Mouse (Mus musculus) limb, embryonic 13.5 days (tissue): ENCODE measurements around the gene Chaf1a. TPM values are rescaled to one million over a fixed set of nuclear protein-coding genes. Genes with fewer than 3 reads are reported as not detected.

Experiments used
- ATAC-seq: fragments of 200-750 bp; cut with Nextera tagmentation; 2 replicates; pipeline ENCODE4 v1.8.0; 2017; ENCODE audit warnings: low read depth, moderate number of reproducible peaks, moderate TSS enrichment; ENCODE audit not compliant: low FRiP score
- H3K27ac ChIP-seq: fragments of 300-500 bp; sonication (generic); 2 replicates; pipeline ENCODE4 v1.5.1; 2015; ENCODE audit warnings: inconsistent platforms, mild to moderate bottlenecking, moderate library complexity
- H3K27me3 ChIP-seq: fragments of 300-500 bp; sonication (generic); 2 replicates; pipeline ENCODE4 v1.6.1; 2015; ENCODE audit warnings: mild to moderate bottlenecking, inconsistent platforms
- H3K36me3 ChIP-seq: fragments of 300-500 bp; sonication (generic); 2 replicates; pipeline ENCODE4 v1.6.1; 2015; ENCODE audit warnings: inconsistent platforms, mild to moderate bottlenecking, moderate library complexity
- H3K4me1 ChIP-seq: fragments of 300-500 bp; sonication (generic); 2 replicates; pipeline ENCODE4 v1.6.1; 2015; ENCODE audit warnings: inconsistent platforms
- H3K4me2 ChIP-seq: fragments of 300-500 bp; sonication (generic); replicated peaks from 2 replicates; pipeline ENCODE4 v1.6.1; 2015; ENCODE audit warnings: inconsistent platforms, mild to moderate bottlenecking, moderate library complexity
- H3K4me3 ChIP-seq: fragments of 300-500 bp; sonication (generic); 2 replicates; pipeline ENCODE4 v1.5.1; 2015; ENCODE audit warnings: moderate library complexity, mild to moderate bottlenecking, inconsistent platforms
- H3K9ac ChIP-seq: fragments of 300-500 bp; sonication (generic); 2 replicates; pipeline ENCODE4 v1.6.1; 2015; ENCODE audit warnings: mild to moderate bottlenecking, inconsistent platforms
- H3K9me3 ChIP-seq: fragments of 300-500 bp; sonication (generic); 2 replicates; pipeline ENCODE4 v1.6.1; 2016; ENCODE audit warnings: inconsistent platforms
- WGBS: fragments of 180-500 bp; shearing (Covaris S2); methylation state at CpG from one replicate; pipeline ENCODE4 v1.1.7; 2015; 5-methylcytosine and 5-hydroxymethylcytosine counted together
- polyA plus RNA-seq: library from polyadenylated mRNA; unstranded; fragments of >200 nt; fragmentation: Nextera tagmentation; extraction: Ambion mirVana; gene quantifications from 2 replicates; pipeline ENCODE4 v1.2.1, GENCODE M21; 2015

Chaf1a gene
- polyA plus RNA-seq = 27.4 and 29.0 TPM in 2 replicates

- ATAC-seq = peak; percentile 86
Observed at GRCm38 (mm10) chr17:56040030-56040856, at the start of gene Chaf1a. Gene Chaf1a, plus strand, starts transcription at chr17:56040439.

GRCm38 (mm10) chr17:55996007-55996406, 44.2 kb upstream of the Chaf1a start:
- Histone ChIP-seq H3K4me2 (no peak overlapping the region), H3K4me3 (no peak overlapping the region), H3K4me1 (no peaks in the 10 kb centered on the region; the same call in 1 of the 2 replicates), H3K36me3 (peaks cover 51% of the 10 kb centered on the region), H3K9me3 (no peaks in the 10 kb centered on the region), H3K9ac (no peak overlapping the region), H3K27me3 (peaks cover 21% of the 10 kb centered on the region), H3K27ac (no peak overlapping the region)
- ATAC-seq = no peak
- WGBS = 90% methylated on average over 15 of the region's 15 CpGs

More at GRCm38 (mm10) chr17:56040030-56040856, at the start of gene Chaf1a:
- H3K4me1 ChIP-seq = peaks cover 32% of the 10 kb centered on the region
- peak within 1 kb of the TSS; percentile 84 for H3K4me2 ChIP-seq
- H3K27ac ChIP-seq = peak within 1 kb of the TSS; percentile 74; the same call in 1 of the 2 replicates
- peak within 1 kb of the TSS; percentile 91 for H3K9ac ChIP-seq
- H3K36me3 ChIP-seq = peaks cover 19% of the 10 kb centered on the region
- H3K27me3 ChIP-seq = no peaks in the 10 kb centered on the region
- under 1% methylated on average over 66 of the region's 68 CpGs for WGBS
- H3K9me3 ChIP-seq = no peaks in the 10 kb centered on the region
- H3K4me3 ChIP-seq = peak within 1 kb of the TSS; percentile 83

- Histone ChIP-seq H3K4me3 (peak overlapping the region; percentile 18), H3K9ac (no peak overlapping the region; the same call in 1 of the 2 replicates), H3K4me2 (peak overlapping the region; percentile 39), H3K27ac (no peak overlapping the region), H3K4me1 (no peaks in the 10 kb centered on the region; the same call in 1 of the 2 replicates), H3K36me3 (peaks cover 20% of the 10 kb centered on the region), H3K27me3 (peaks cover 37% of the 10 kb centered on the region), H3K9me3 (no peaks in the 10 kb centered on the region)
- peak; percentile 29; the same call in 1 of the 2 replicates for ATAC-seq
- WGBS = 5% methylated on average over 30 of the region's 30 CpGs
Observed at GRCm38 (mm10) chr17:55999794-56000499, 40.3 kb upstream of the Chaf1a start.

- WGBS = 89% methylated on average over 3 of the region's 3 CpGs
- Histone ChIP-seq H3K9me3 (no peaks in the 10 kb centered on the region), H3K27ac (no peak overlapping the region), H3K4me2 (no peak overlapping the region), H3K36me3 (peaks cover 1% of the 10 kb centered on the region; the same call in 1 of the 2 replicates), H3K9ac (no peak overlapping the region), H3K4me3 (no peak overlapping the region), H3K4me1 (peaks cover 9% of the 10 kb centered on the region), H3K27me3 (peaks cover 42% of the 10 kb centered on the region)
- ATAC-seq = no peak
Observed at GRCm38 (mm10) chr17:56003000-56003399, 37.2 kb upstream of the Chaf1a start.

- H3K36me3 ChIP-seq = no peaks in the 10 kb centered on the region; the same call in 1 of the 2 replicates
- WGBS = 35% methylated on average over 13 of the region's 13 CpGs
- ATAC-seq = no peak
- H3K9me3 ChIP-seq = no peaks in the 10 kb centered on the region
- H3K27me3 ChIP-seq = peaks cover 25% of the 10 kb centered on the region
- no peak within 1 kb of the TSS for H3K9ac ChIP-seq
- no peak within 1 kb of the TSS for H3K27ac ChIP-seq
- H3K4me3 ChIP-seq = peak within 1 kb of the TSS; percentile 11; the same call in 1 of the 2 replicates
- peaks cover 18% of the 10 kb centered on the region for H3K4me1 ChIP-seq
- H3K4me2 ChIP-seq = peak within 1 kb of the TSS; percentile 21
Observed at GRCm38 (mm10) chr17:56005415-56006061, 34.7 kb upstream of the Chaf1a start, which contains the start of the genes Stap2 and Mpnd. Gene Stap2, minus strand, starts transcription at chr17:56005584. Gene Mpnd, plus strand, starts transcription at chr17:56005711.

GRCm38 (mm10) chr17:56006956-56007355, 33.3 kb upstream of the Chaf1a start:
- H3K4me2 ChIP-seq = peak overlapping the region; percentile 99
- H3K4me3 ChIP-seq = no peak overlapping the region
- H3K9ac ChIP-seq = no peak overlapping the region
- H3K9me3 ChIP-seq = no peaks in the 10 kb centered on the region
- H3K27ac ChIP-seq = peak overlapping the region; percentile 93; the same call in 1 of the 2 replicates
- 53% methylated on average over 10 of the region's 10 CpGs for WGBS
- H3K27me3 ChIP-seq = peaks cover 15% of the 10 kb centered on the region; the same call in 1 of the 2 replicates
- peaks cover 13% of the 10 kb centered on the region for H3K36me3 ChIP-seq
- no peak for ATAC-seq
- H3K4me1 ChIP-seq = peaks cover 24% of the 10 kb centered on the region

- Histone ChIP-seq H3K27ac (peak overlapping the region; percentile 93), H3K27me3 (peaks cover 15% of the 10 kb centered on the region; the same call in 1 of the 2 replicates), H3K36me3 (peaks cover 20% of the 10 kb centered on the region), H3K4me3 (peak overlapping the region; percentile 84), H3K9ac (peak overlapping the region; percentile 59), H3K9me3 (no peaks in the 10 kb centered on the region), H3K4me1 (peaks cover 24% of the 10 kb centered on the region), H3K4me2 (peak overlapping the region; percentile 99)
- 28% methylated on average over 14 of the region's 14 CpGs for WGBS
- peak; percentile 13; the same call in 1 of the 2 replicates for ATAC-seq
Observed at GRCm38 (mm10) chr17:56007444-56008355, 32.5 kb upstream of the Chaf1a start.

GRCm38 (mm10) chr17:56008356-56009087, 31.7 kb upstream of the Chaf1a start:
- Histone ChIP-seq H3K4me3 (peak overlapping the region; percentile 84), H3K27me3 (peaks cover 10% of the 10 kb centered on the region; the same call in 1 of the 2 replicates), H3K4me1 (peaks cover 24% of the 10 kb centered on the region), H3K9me3 (no peaks in the 10 kb centered on the region), H3K4me2 (peak overlapping the region; percentile 99), H3K36me3 (peaks cover 26% of the 10 kb centered on the region), H3K9ac (peak overlapping the region; percentile 86), H3K27ac (peak overlapping the region; percentile 93)
- ATAC-seq = peak; percentile 92
- WGBS = under 1% methylated on average over 21 of the region's 21 CpGs

- Histone ChIP-seq H3K4me2 (peak overlapping the region; percentile 99), H3K27me3 (peaks cover 10% of the 10 kb centered on the region; the same call in 1 of the 2 replicates), H3K27ac (peak overlapping the region; percentile 93), H3K36me3 (peaks cover 34% of the 10 kb centered on the region), H3K9ac (peak overlapping the region; percentile 86), H3K9me3 (no peaks in the 10 kb centered on the region), H3K4me3 (peak overlapping the region; percentile 84), H3K4me1 (peaks cover 24% of the 10 kb centered on the region)
- peak; percentile 90 for ATAC-seq
- WGBS = 2% methylated on average over 61 of the region's 62 CpGs
Observed at GRCm38 (mm10) chr17:56009088-56009961, 30.9 kb upstream of the Chaf1a start.
